Mouse (Mus musculus) small intestine, adult 2 months (tissue): ENCODE results near the gene Phactr1.

Source experiments
- CTCF ChIP-seq: fragments of 200-500 bp; IDR thresholded peaks from 2 replicates; pipeline ENCODE4 v1.5.1; 2012; ENCODE audit warnings: low read depth, mild to moderate bottlenecking, control low read depth, inconsistent platforms, low read length, moderate library complexity, mixed read lengths; ENCODE audit not compliant: insufficient replicate concordance, insufficient read length; ENCODE audit errors: extremely low read depth
- POLR2A ChIP-seq: fragments of 200-500 bp; IDR thresholded peaks from 2 replicates; pipeline ENCODE4 v1.6.1; 2012; ENCODE audit warnings: low read depth, mild to moderate bottlenecking, control low read depth, inconsistent platforms, low read length, moderate library complexity

GRCm38 (mm10) chr13:42820513-42820912, 140.1 kb downstream of the Phactr1 start:
- TF ChIP-seq POLR2A = no peak
- TF ChIP-seq CTCF = no peak
